Mouse (Mus musculus): Measurements from ENCODE around the gene Armc7. TPM values are rescaled to one million over a fixed set of nuclear protein-coding genes. Genes with fewer than 3 reads are reported as not detected.
A peak's percentile ranks its signal among the peaks of the same experiment; 100 is the strongest.
"Not testable (repeated sequence)": the region's sequence is repeated elsewhere in the genome, so short reads cannot be mapped to it uniquely, and the experiment has no call there.

Armc7 gene
- total and polyA plus RNA-seq, 2 experiments from 2014 or later = 1.8 to 3.3 TPM

DNA sequence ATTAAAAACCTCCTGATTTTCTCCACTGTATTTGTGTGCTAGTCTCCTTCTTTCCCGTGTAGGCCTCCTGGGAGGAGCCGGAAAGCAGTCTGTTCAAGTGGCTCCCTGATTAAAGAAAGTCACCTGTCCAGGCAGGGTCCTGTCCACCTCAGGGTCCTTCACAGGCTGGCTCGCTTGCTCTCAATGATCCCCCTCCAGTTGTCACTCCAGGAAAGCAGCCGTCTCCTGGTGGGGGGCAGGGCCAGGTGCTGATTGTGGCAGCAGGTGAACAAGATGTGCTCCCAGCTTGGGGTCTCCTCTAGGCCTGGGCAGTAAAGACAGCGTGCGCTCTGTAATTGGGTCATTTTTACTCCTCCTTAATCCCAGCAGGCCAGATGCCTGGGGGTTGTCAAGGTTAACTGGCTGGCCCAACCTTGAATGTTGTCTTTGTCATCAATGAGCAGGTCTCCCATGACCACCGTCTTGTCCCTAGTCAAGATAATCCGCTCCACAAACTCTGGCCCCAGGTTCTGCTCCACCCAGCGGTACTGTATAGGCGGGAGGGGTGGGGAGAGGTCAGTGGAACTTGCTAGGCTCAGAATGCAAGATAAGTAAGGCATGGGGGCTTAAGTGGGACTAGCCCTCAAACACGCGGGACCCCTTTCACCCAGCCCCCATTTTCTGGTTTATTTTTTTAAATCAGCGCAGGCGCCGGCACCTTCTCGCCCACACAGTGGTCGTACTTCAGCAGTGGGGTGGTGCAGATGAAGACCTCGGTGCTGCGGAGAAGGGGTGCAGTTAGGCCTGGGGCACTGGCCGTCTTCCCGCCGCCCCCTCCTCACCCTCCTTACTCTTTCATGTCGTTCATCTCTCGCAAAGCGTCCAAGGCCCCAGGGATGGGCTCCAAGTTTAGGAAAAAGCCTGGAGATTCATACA, 15.2 kb downstream of the Armc7 start:
- DNase-seq (ENCODE audit: low spot score) (no peak), ATAC-seq (ENCODE audit: insufficient read depth, low read depth) (0 out of 2 replicates have a peak, but pooled peaks have one; percentile 7)
- H3K27ac ChIP-seq (ENCODE audit: low read depth) = no peak overlapping the region; the same call in 1 of the 2 replicates
- no peaks in the 10 kb centered on the region for H3K27me3 ChIP-seq (ENCODE audit: control insufficient read depth, insufficient read depth, low read length)
- peak overlapping the region; percentile 73 for H3K4me2 ChIP-seq (ENCODE audit: low read depth, low read length)
- no peaks in the 10 kb centered on the region for H3K9me3 ChIP-seq (replicated peaks; ENCODE audit: control insufficient read depth, low read length)
- H3K36me3 ChIP-seq (replicated peaks; ENCODE audit: control insufficient read depth, insufficient read depth, low read length) = 0 out of 2 replicates have a peak, but pooled peaks cover 12% of the 10 kb centered on the region
- H3K4me3 ChIP-seq (ENCODE audit: low read depth, low read length) = peak overlapping the region; percentile 68
- WGBS = 28% methylated on average over 25 of the region's 25 CpGs
- TF ChIP-seq CTCF (IDR thresholded peaks at IDR 0.05; ENCODE audit: low read depth) (no peak), EP300 (IDR thresholded peaks at IDR 0.05; ENCODE audit: low read depth) (no peak)
- peaks cover 10% of the 10 kb centered on the region; the same call in 1 of the 2 replicates for H3K4me1 ChIP-seq (ENCODE audit: control insufficient read depth, insufficient read depth)
- peak overlapping the region; percentile 51; the same call in 1 of the 2 replicates for H3K9ac ChIP-seq (replicated peaks; ENCODE audit: low read depth, low read length)

DNA sequence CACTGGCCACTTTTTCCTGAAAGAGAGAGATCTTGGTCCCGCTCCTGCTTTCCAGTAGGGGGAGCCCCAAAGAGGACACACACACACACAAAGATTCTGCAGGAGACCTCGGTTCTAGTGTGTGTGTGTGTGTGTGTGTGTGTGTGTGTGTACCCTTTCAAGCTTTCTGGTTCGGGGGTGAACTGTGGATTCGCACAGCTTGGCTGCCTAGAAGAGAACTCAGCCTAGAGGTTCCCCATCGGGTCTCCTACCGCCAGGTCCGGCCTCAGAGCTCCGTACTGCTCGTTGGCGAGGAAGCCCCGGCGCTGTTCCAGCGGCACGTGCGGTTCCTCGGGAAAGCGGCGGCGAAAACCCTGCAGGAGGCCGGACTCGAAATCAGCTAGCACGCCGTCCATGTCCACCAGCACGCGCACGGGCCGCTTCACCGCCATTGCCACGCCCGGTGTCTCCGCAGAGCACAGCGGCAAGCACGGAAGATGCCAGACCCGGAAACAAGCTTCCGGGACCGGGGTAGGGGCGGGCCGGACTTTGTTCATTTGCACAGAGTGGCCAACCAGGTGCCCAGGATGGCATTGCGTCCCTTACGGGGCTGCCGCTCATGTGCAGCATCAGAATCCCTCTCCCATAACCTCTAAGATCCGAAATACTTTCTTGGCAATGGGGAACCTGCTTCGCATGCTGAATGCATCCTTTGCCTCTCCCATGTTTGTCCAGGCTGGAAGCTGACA, 16.1 kb downstream of the Armc7 start, which contains the start of gene Nt5c:
Nt5c (minus strand) TSS at position 507 of the 728 bp plus-strand sequence.
- H3K27ac ChIP-seq (ENCODE audit: low read depth) = peak within 1 kb of the TSS; percentile 77
- peak within 1 kb of the TSS; percentile 68 for H3K4me3 ChIP-seq (ENCODE audit: low read depth, low read length)
- ATAC-seq (ENCODE audit: insufficient read depth, low read depth) (peak; percentile 89), DNase-seq (ENCODE audit: low spot score) (peak; percentile 78)
- no peaks in the 10 kb centered on the region for H3K27me3 ChIP-seq (ENCODE audit: control insufficient read depth, insufficient read depth, low read length)
- peaks cover 10% of the 10 kb centered on the region; the same call in 1 of the 2 replicates for H3K4me1 ChIP-seq (ENCODE audit: control insufficient read depth, insufficient read depth)
- TF ChIP-seq EP300 (IDR thresholded peaks at IDR 0.05; ENCODE audit: low read depth) = no peak
- TF ChIP-seq CTCF (IDR thresholded peaks at IDR 0.05; ENCODE audit: low read depth) = peak; percentile 70
- under 1% methylated on average over 43 of the region's 43 CpGs for WGBS
- no peaks in the 10 kb centered on the region for H3K9me3 ChIP-seq (replicated peaks; ENCODE audit: control insufficient read depth, low read length)
- 0 out of 2 replicates have a peak, but pooled peaks cover 12% of the 10 kb centered on the region for H3K36me3 ChIP-seq (replicated peaks; ENCODE audit: control insufficient read depth, insufficient read depth, low read length)
- H3K4me2 ChIP-seq (ENCODE audit: low read depth, low read length) = peak within 1 kb of the TSS; percentile 73
- peak within 1 kb of the TSS; percentile 51 for H3K9ac ChIP-seq (replicated peaks; ENCODE audit: low read depth, low read length)

DNA sequence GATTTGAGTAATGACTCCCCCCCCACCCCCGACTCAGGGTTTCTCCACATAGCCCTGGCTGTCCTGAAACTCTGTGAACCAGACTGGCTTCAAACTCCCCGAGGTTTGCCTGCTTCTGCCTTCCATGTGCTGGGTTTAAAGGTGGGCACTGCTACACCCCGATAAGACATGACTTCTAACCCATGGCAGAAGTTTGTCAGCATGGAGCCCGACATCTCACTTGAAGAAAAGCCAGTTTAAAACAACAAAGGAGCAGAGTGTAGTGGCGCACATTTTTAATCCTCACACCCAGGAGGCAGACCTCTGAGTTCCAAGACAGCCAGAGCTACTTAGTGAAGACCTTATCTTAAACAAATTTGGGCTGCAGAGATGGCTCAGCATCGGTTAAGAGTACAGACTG, 16.9 kb downstream of the Armc7 start:
- 0 out of 2 replicates have a peak overlapping the region, but pooled peaks have one; percentile 23 for H3K9ac ChIP-seq (replicated peaks; ENCODE audit: low read depth, low read length)
- H3K4me2 ChIP-seq (ENCODE audit: low read depth, low read length) = peak overlapping the region; percentile 73
- DNase-seq (ENCODE audit: low spot score) = no peak
- H3K36me3 ChIP-seq (replicated peaks; ENCODE audit: control insufficient read depth, insufficient read depth, low read length) = peaks cover 19% of the 10 kb centered on the region
- ATAC-seq (ENCODE audit: insufficient read depth, low read depth) = no peak
- TF ChIP-seq EP300 (IDR thresholded peaks at IDR 0.05; ENCODE audit: low read depth) = no peak
- TF ChIP-seq CTCF (IDR thresholded peaks at IDR 0.05; ENCODE audit: low read depth) = no peak
- WGBS = 25% methylated on average over 6 of the region's 6 CpGs
- peaks cover 10% of the 10 kb centered on the region; the same call in 1 of the 2 replicates for H3K4me1 ChIP-seq (ENCODE audit: control insufficient read depth, insufficient read depth)
- H3K27ac ChIP-seq (ENCODE audit: low read depth) = no peak overlapping the region
- H3K9me3 ChIP-seq (replicated peaks; ENCODE audit: control insufficient read depth, low read length) = no peaks in the 10 kb centered on the region
- H3K27me3 ChIP-seq (ENCODE audit: control insufficient read depth, insufficient read depth, low read length) = no peaks in the 10 kb centered on the region
- peak overlapping the region; percentile 68 for H3K4me3 ChIP-seq (ENCODE audit: low read depth, low read length)

DNA sequence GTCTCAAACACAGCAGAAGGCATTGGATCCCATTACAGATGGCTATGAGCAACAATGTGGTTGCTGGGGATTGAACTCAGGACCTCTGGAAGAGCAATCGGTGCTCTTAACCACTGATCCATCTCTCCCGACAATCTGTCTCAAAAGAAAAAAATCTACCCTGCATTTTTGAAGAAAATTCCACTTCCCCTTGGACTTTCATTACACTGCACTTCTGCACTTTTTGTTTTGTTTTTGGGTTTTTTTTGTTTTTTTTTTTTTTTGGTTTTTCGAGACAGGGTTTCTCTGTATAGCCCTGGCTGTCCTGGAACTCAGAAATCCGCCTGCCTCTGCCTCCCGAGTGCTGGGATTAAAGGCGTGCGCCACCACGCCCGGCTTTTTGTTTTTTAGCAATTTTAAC, 21.1 kb downstream of the Armc7 start:
- peaks cover 49% of the 10 kb centered on the region for H3K36me3 ChIP-seq (replicated peaks; ENCODE audit: control insufficient read depth, insufficient read depth, low read length)
- H3K9ac ChIP-seq (replicated peaks; ENCODE audit: low read depth, low read length); H3K4me1 ChIP-seq (ENCODE audit: control insufficient read depth, insufficient read depth); H3K27ac ChIP-seq (ENCODE audit: low read depth); H3K4me3 ChIP-seq (ENCODE audit: low read depth, low read length); H3K27me3 ChIP-seq (ENCODE audit: control insufficient read depth, insufficient read depth, low read length); H3K9me3 ChIP-seq (replicated peaks; ENCODE audit: control insufficient read depth, low read length); DNase-seq (ENCODE audit: low spot score); H3K4me2 ChIP-seq (ENCODE audit: low read depth, low read length); ATAC-seq (ENCODE audit: insufficient read depth, low read depth): not testable (repeated sequence)
- WGBS = 85% methylated on average over 9 of the region's 9 CpGs

DNA sequence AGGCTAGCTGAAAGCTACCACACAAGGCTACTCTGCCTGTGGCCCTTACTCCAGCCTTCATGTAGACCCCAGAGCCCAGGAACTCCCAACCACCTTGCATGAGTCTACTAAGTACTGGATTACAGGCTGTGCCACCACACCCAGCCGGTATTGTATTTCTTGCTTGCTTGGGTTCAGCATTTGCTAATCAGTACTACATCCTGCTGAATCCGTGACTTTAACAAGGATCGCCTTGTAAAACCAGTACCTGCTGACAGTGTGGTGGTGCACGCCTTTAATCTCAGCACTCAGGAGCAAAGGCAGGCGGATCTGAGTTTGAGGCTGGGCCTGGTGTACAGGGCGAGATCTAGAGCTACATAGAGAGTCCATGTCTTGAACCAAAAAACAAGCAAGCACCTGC, 27.2 kb downstream of the Armc7 start:
- H3K27me3 ChIP-seq (ENCODE audit: control insufficient read depth, insufficient read depth, low read length) = no peaks in the 10 kb centered on the region
- WGBS = 91% methylated on average over 6 of the region's 6 CpGs
- peaks cover 11% of the 10 kb centered on the region; the same call in 1 of the 2 replicates for H3K4me1 ChIP-seq (ENCODE audit: control insufficient read depth, insufficient read depth)
- peaks cover 57% of the 10 kb centered on the region for H3K36me3 ChIP-seq (replicated peaks; ENCODE audit: control insufficient read depth, insufficient read depth, low read length)
- no peak overlapping the region for H3K9ac ChIP-seq (replicated peaks; ENCODE audit: low read depth, low read length)
- H3K27ac ChIP-seq (ENCODE audit: low read depth) = no peak overlapping the region
- TF ChIP-seq CTCF (IDR thresholded peaks at IDR 0.05; ENCODE audit: low read depth) (no peak), EP300 (IDR thresholded peaks at IDR 0.05; ENCODE audit: low read depth) (no peak)
- ATAC-seq (ENCODE audit: insufficient read depth, low read depth) = no peak
- no peak overlapping the region for H3K4me3 ChIP-seq (ENCODE audit: low read depth, low read length)
- no peak for DNase-seq (ENCODE audit: low spot score)
- no peaks in the 10 kb centered on the region for H3K9me3 ChIP-seq (replicated peaks; ENCODE audit: control insufficient read depth, low read length)
- no peak overlapping the region for H3K4me2 ChIP-seq (ENCODE audit: low read depth, low read length)

Measured in heart, postnatal 0 days (tissue).